Mouse (Mus musculus) hindbrain, embryonic 12.5 days (tissue): ENCODE measurements around the gene Mapkapk2. TPM values are rescaled to one million over a fixed set of nuclear protein-coding genes. Genes with fewer than 3 reads are reported as not detected.

Experiments
- ATAC-seq: fragments of 200-750 bp; cut with Nextera tagmentation; 2 replicates; pipeline ENCODE4 v1.8.0; 2017; ENCODE audit warnings: moderate TSS enrichment; ENCODE audit not compliant: low FRiP score
- H3K27ac ChIP-seq: fragments of 300-500 bp; sonication (generic); 2 replicates; pipeline ENCODE4 v1.5.1; 2016; ENCODE audit warnings: mild to moderate bottlenecking
- H3K27me3 ChIP-seq: fragments of 300-500 bp; sonication (generic); 2 replicates; pipeline ENCODE4 v1.6.1; 2016; ENCODE audit warnings: mild to moderate bottlenecking
- H3K36me3 ChIP-seq: fragments of 300-500 bp; sonication (generic); 2 replicates; pipeline ENCODE4 v1.6.1; 2016; ENCODE audit warnings: mild to moderate bottlenecking
- H3K4me1 ChIP-seq: fragments of 300-500 bp; sonication (generic); 2 replicates; pipeline ENCODE4 v1.6.1; 2016
- H3K4me2 ChIP-seq: fragments of 300-500 bp; sonication (generic); replicated peaks from 2 replicates; pipeline ENCODE4 v1.6.1; 2016; ENCODE audit warnings: mild to moderate bottlenecking
- H3K4me3 ChIP-seq: fragments of 300-500 bp; sonication (generic); 2 replicates; pipeline ENCODE4 v1.5.1; 2016; ENCODE audit warnings: mild to moderate bottlenecking
- H3K9ac ChIP-seq: fragments of 300-500 bp; sonication (generic); 2 replicates; pipeline ENCODE4 v1.6.1; 2016; ENCODE audit warnings: mild to moderate bottlenecking, moderate library complexity
- H3K9me3 ChIP-seq: fragments of 300-500 bp; sonication (generic); replicated peaks from 2 replicates; pipeline ENCODE4 v1.6.1; 2016; ENCODE audit warnings: mild to moderate bottlenecking
- WGBS: fragments of 180-500 bp; shearing (Covaris S2); methylation state at CpG from one replicate; pipeline ENCODE4 v1.1.7; 2016; 5-methylcytosine and 5-hydroxymethylcytosine counted together
- polyA plus RNA-seq: library from polyadenylated mRNA; unstranded; fragments of >200 nt; fragmentation: Nextera tagmentation; extraction: Ambion mirVana; gene quantifications from 2 replicates; pipeline ENCODE4 v1.2.1, GENCODE M21; 2016

The Mapkapk2 gene
- polyA plus RNA-seq, 1 experiment from 2014 or later, result 50.3 TPM

- Histone ChIP-seq H3K4me1 (no peaks in the 10 kb centered on the region), H3K27me3 (no peaks in the 10 kb centered on the region), H3K27ac (no peak overlapping the region), H3K9me3 (no peaks in the 10 kb centered on the region), H3K4me3 (no peak overlapping the region), H3K4me2 (no peak overlapping the region), H3K9ac (no peak overlapping the region), H3K36me3 (no peaks in the 10 kb centered on the region)
- ATAC-seq, result no peak
- WGBS, result 51% methylated on average over 12 of the region's 12 CpGs
Measured at GRCm38 (mm10) chr1:131020425-131021310, 77.0 kb downstream of the Mapkapk2 start.

DNA sequence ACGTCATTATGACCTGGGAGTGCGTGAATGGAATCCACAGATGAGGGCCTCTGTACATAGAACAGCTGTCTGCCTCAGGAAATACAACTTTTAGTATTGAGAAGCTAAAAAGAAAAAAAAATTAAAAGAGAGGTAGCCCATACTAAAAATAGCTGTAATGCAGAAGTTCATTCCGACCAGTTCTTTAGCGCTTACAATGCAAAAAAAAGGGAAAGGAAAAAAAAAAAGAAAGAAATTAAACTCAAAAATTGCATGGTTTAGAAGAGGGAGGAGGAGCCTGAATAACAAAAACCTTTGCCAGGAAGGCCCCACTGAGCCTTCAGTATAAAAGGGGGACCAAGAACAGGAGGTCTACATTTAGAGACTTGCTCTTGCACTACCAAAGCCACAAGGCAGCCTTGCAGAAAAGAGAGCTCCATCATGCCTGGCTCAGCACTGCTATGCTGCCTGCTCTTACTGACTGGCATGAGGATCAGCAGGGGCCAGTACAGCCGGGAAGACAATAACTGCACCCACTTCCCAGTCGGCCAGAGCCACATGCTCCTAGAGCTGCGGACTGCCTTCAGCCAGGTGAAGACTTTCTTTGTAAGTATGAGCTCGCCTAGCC lies 78.0 kb downstream of the Mapkapk2 start, which contains the start of gene Il10:
Il10 (plus strand) TSS at position 354 of the 607 bp plus-strand sequence.
- WGBS, result 76% methylated on average over 8 of the region's 8 CpGs
- Histone ChIP-seq H3K9me3 (no peaks in the 10 kb centered on the region), H3K36me3 (no peaks in the 10 kb centered on the region), H3K27ac (no peak within 1 kb of the TSS), H3K4me2 (no peak within 1 kb of the TSS), H3K4me3 (no peak within 1 kb of the TSS), H3K4me1 (no peaks in the 10 kb centered on the region), H3K9ac (no peak within 1 kb of the TSS), H3K27me3 (no peaks in the 10 kb centered on the region)
- ATAC-seq, result no peak

DNA sequence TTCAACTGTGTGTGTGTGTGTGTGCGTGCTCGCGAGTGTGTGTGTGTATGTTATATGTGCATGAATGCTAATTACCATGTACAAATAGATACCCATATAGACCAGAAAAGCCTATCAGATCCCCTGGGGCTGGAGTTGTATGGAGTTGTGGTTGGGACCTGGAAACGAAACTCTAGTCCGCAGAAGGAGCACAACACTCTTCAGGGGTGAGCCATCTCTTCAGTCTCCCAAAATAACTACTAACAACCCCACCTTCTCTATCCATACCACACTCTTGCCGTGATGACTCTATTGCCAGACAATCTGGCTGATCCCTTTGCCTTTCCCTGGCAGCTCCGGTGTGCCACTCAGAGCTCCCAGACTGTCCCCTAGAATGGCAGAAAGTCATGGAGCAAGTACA lies 81.7 kb downstream of the Mapkapk2 start:
- no peaks in the 10 kb centered on the region for H3K27me3 ChIP-seq
- ATAC-seq, result no peak
- H3K4me3 ChIP-seq, result no peak overlapping the region
- no peaks in the 10 kb centered on the region for H3K4me1 ChIP-seq
- H3K9me3 ChIP-seq, result no peaks in the 10 kb centered on the region
- H3K36me3 ChIP-seq, result no peaks in the 10 kb centered on the region
- H3K9ac ChIP-seq, result no peak overlapping the region
- H3K4me2 ChIP-seq, result no peak overlapping the region
- 91% methylated on average over 7 of the region's 7 CpGs for WGBS
- no peak overlapping the region for H3K27ac ChIP-seq

- 91% methylated on average over 6 of the region's 6 CpGs for WGBS
- Histone ChIP-seq H3K27ac (no peak overlapping the region), H3K4me2 (no peak overlapping the region), H3K4me3 (no peak overlapping the region), H3K36me3 (no peaks in the 10 kb centered on the region), H3K4me1 (no peaks in the 10 kb centered on the region), H3K9ac (no peak overlapping the region), H3K27me3 (no peaks in the 10 kb centered on the region), H3K9me3 (no peaks in the 10 kb centered on the region)
- ATAC-seq, result no peak
Measured at GRCm38 (mm10) chr1:131015281-131015680, 82.3 kb downstream of the Mapkapk2 start.

GRCm38 (mm10) chr1:131013926-131014325 lies 83.7 kb downstream of the Mapkapk2 start:
- WGBS, result 94% methylated on average over 5 of the region's 5 CpGs
- Histone ChIP-seq H3K27ac (no peak overlapping the region), H3K36me3 (no peaks in the 10 kb centered on the region), H3K9ac (no peak overlapping the region), H3K9me3 (no peaks in the 10 kb centered on the region), H3K27me3 (no peaks in the 10 kb centered on the region), H3K4me2 (no peak overlapping the region), H3K4me3 (no peak overlapping the region), H3K4me1 (no peaks in the 10 kb centered on the region)
- ATAC-seq, result no peak

DNA sequence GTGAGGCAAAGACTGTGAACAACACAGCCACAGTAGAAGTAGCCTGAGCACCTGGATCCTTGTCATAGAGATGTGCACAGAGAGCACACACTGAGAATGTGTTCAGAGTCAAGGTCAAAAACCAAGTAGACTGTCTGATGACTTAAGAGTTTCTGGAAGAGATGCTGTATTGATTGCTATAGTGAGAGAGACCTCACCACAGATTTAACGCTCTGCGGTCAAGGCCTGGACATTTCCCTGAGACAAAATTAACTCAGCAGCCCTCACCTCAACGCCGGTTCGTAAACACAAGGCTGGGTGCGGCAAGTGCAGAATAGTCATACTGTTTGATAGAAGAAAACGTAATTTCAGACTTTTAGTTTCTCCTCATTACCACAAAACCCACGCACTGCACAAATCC lies 85.1 kb downstream of the Mapkapk2 start:
- Histone ChIP-seq H3K4me1 (no peaks in the 10 kb centered on the region), H3K9ac (no peak overlapping the region), H3K4me3 (no peak overlapping the region), H3K9me3 (no peaks in the 10 kb centered on the region), H3K27ac (no peak overlapping the region), H3K36me3 (no peaks in the 10 kb centered on the region), H3K4me2 (no peak overlapping the region), H3K27me3 (no peaks in the 10 kb centered on the region)
- ATAC-seq, result no peak
- 84% methylated on average over 8 of the region's 8 CpGs for WGBS

DNA sequence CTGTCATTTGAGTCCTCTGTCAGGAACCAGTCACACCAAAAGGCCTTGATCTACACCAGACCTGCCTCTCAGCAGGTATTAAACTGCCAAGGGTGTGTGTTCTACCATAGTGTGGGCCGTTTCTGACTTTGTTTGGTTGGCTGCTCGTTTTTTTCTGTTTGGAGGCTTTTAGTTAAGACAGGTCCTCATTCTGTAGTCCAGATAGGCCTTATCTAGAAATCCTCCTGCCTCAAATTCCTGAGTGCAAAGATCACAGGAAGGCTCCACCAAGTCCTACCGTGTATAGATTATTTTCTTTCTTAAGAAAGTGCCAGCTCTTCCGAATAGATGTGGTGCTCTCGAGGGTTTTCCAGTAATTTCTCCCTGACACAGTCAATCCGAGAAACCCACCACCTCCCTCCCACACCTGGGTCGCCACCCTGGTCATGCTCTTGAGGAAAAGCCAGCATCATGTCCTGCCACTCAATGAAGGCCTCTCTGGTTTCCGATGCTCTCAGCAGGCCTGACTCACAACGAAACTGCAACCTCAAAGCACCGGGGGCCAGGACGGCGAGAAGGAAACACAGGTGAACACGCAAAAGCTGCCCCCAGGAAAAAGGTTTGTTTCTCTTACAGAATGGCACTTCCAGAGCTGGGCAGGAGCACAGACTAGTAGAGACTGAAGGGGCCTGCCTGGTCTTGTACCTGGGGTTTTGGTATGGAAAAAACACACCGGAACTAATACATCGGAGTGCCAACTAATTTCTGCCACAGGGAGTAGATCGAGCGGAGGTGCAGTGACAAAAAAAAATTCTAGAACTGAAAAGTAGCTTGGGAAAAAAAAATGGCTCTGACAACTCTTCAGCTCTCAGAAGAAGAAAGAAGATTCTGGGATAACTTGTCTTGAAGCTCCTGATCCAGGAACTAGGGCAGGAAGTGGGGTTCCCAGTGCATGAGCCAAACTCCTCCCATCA lies 87.1 kb downstream of the Mapkapk2 start:
- Histone ChIP-seq H3K4me1 (no peaks in the 10 kb centered on the region), H3K36me3 (no peaks in the 10 kb centered on the region), H3K9me3 (no peaks in the 10 kb centered on the region), H3K4me3 (no peak overlapping the region), H3K4me2 (no peak overlapping the region), H3K9ac (no peak overlapping the region), H3K27me3 (no peaks in the 10 kb centered on the region), H3K27ac (no peak overlapping the region)
- WGBS, result 84% methylated on average over 17 of the region's 17 CpGs
- no peak for ATAC-seq

- no peak overlapping the region for H3K27ac ChIP-seq
- H3K27me3 ChIP-seq, result no peaks in the 10 kb centered on the region
- no peak overlapping the region for H3K4me3 ChIP-seq
- 76% methylated on average over 1 of the region's 1 CpGs for WGBS
- no peaks in the 10 kb centered on the region for H3K9me3 ChIP-seq
- ATAC-seq, result no peak
- no peaks in the 10 kb centered on the region for H3K4me1 ChIP-seq
- H3K36me3 ChIP-seq, result no peaks in the 10 kb centered on the region
- H3K9ac ChIP-seq, result no peak overlapping the region
- H3K4me2 ChIP-seq, result no peak overlapping the region
Measured at GRCm38 (mm10) chr1:131006069-131006468, 91.6 kb downstream of the Mapkapk2 start.

Other genes with a start within 250 kb of the Mapkapk2 start
- gene Fcmr, start 232.2 kb downstream of the Mapkapk2 start, polyA plus RNA-seq, result not detected in 2 replicates
- gene Il24, start 210.4 kb downstream of the Mapkapk2 start, polyA plus RNA-seq, result not detected in 2 replicates
- gene Il20, start 186.4 kb downstream of the Mapkapk2 start, polyA plus RNA-seq, result not detected in 2 replicates
- gene Il19, start 157.7 kb downstream of the Mapkapk2 start, polyA plus RNA-seq, result not detected in 2 replicates
- gene Il10, start 78.0 kb downstream of the Mapkapk2 start, polyA plus RNA-seq, result not detected in 2 replicates
- 14.1 and 14.3 TPM in 2 replicates for gene Dyrk3, start 40.5 kb upstream of the Mapkapk2 start, polyA plus RNA-seq
- 53.1 and 55.5 TPM in 2 replicates for gene Eif2d, start 55.4 kb upstream of the Mapkapk2 start, polyA plus RNA-seq
- gene Rassf5, start 147.4 kb upstream of the Mapkapk2 start, polyA plus RNA-seq, result 1.8 and 2.4 TPM in 2 replicates
- 1.8 and 2.6 TPM in 2 replicates for gene Ikbke, start 181.8 kb upstream of the Mapkapk2 start, polyA plus RNA-seq